Comparison of ENCODE assay signal across 38 mouse cellular contexts in the genomic region with DNA sequence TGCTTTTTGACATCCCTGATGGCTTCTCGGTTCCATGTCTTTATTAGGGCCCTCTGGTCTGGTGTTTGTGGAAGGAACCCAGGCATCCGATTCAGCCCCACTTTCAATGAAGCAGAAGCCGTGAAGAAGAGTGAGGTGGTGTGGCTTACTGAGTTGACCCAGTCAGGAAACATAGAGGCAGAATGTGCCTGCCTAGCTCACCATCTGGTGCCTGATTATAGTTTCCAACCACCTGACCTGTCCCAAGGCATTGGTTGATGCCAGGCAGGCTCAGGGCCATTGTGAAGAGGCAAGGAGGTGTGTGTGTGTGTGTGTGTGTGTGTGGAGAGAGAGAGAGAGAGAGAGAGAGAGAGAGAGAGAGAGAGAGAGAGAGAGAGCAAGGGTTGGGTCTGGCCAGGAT. TPM values are rescaled to one million over a fixed set of nuclear protein-coding genes. Genes with fewer than 3 reads are reported as not detected.
DNase-seq lines count a peak whose midpoint lies in the region; ATAC-seq and TF ChIP-seq lines count a peak whose summit lies in the region.
"Had no signal": no experiment of that assay in that cellular context is flagged by ENCODE, and none has a peak within 500 bp of the region (broad histone marks: within the 10 kb centered on the region; RNA-seq: fewer than 3 reads in every experiment).

No protein-coding gene starts in this region.

- no peak for TF ChIP-seq POLR2A in CH12.LX (IDR thresholded peaks at IDR 0.05; ENCODE audit: low read depth, low read length)

- H3K4me2 ChIP-seq in CH12.LX (ENCODE audit: insufficient read depth, low read depth, poor library complexity, severe bottlenecking) = no peak overlapping the region
- H3K4me2 ChIP-seq in forebrain, embryonic 11.5 days (ENCODE audit: low read depth, low read length, severe bottlenecking) = no peak overlapping the region
- H3K4me2 ChIP-seq: embryonic facial prominence, embryonic 13.5 days; heart, embryonic 13.5 days; hindbrain, embryonic 14.5 days; intestine, embryonic 15.5 days; limb, embryonic 12.5 days; lung, embryonic 15.5 days; midbrain, embryonic 12.5 days; neural tube, embryonic 15.5 days had no signal

- WGBS in forebrain, embryonic 11.5 days = 83% methylated on average over 3 of the region's 3 CpGs

- TF ChIP-seq EP300 in CH12.LX (IDR thresholded peaks at IDR 0.05; ENCODE audit: low read length) = no peak

- no peak for DNase-seq in CH12.LX (ENCODE audit: extremely low read depth)
- peak; percentile 78 for DNase-seq in brain, adult 2 months (ENCODE audit: low read depth, low spot score)
- DNase-seq in cerebellum, adult 18-20 months = peak; percentile 61 to 66
- DNase-seq in cerebellum, postnatal 10 days = peak; percentile 84 to 86
- no peak for DNase-seq in frontal cortex, postnatal 25 days (ENCODE audit: low spot score in 2 of 2)
- DNase-seq in forebrain, embryonic 11.5 days (ENCODE audit: low spot score) = no peak
- no peak for DNase-seq in gastrocnemius, adult 18-20 months (ENCODE audit: low spot score)
- DNase-seq: adrenal gland, adult 2 months; adrenal gland, postnatal 36 days; B cell, adult 2 months; gastrocnemius, postnatal 10 days; heart, postnatal 10 days; kidney, adult 8-10 months; layer of hippocampus, adult 9-11 months; lung, postnatal 36 days; retina, postnatal 1 day; right cerebral cortex, postnatal 14 days had no signal

- H3K27ac ChIP-seq in CH12.LX (ENCODE audit: insufficient read depth, low read depth) = no peak overlapping the region
- no peak overlapping the region for H3K27ac ChIP-seq in forebrain, embryonic 11.5 days (ENCODE audit: low read depth, low read length)
- H3K27ac ChIP-seq: embryonic facial prominence, embryonic 13.5 days; forebrain, embryonic 10.5 days; heart, embryonic 13.5 days; hindbrain, embryonic 14.5 days; intestine, embryonic 15.5 days; limb, embryonic 12.5 days; lung, embryonic 15.5 days; midbrain, embryonic 12.5 days; neural tube, embryonic 15.5 days had no signal

- peaks cover 0 to 12% of the 10 kb centered on the region in 2 experiments; a peak in 2 of 4 replicates for H3K4me1 ChIP-seq in CH12.LX (ENCODE audit: control insufficient read depth in 1 of 2, insufficient read depth in 2 of 2)
- no peaks in the 10 kb centered on the region for H3K4me1 ChIP-seq in forebrain, embryonic 11.5 days (replicated peaks; ENCODE audit: control insufficient read depth, insufficient read depth, low read length)
- H3K4me1 ChIP-seq: intestine, embryonic 15.5 days; limb, embryonic 12.5 days; midbrain, embryonic 12.5 days; neural tube, embryonic 15.5 days had no signal

- no peak overlapping the region for H3K9ac ChIP-seq in CH12.LX (ENCODE audit: insufficient read depth, low read depth)
- H3K9ac ChIP-seq in forebrain, embryonic 11.5 days (ENCODE audit: low read length) = no peak overlapping the region
- H3K9ac ChIP-seq: embryonic facial prominence, embryonic 13.5 days; heart, embryonic 13.5 days; hindbrain, embryonic 14.5 days; intestine, embryonic 15.5 days; limb, embryonic 12.5 days; lung, embryonic 15.5 days; midbrain, embryonic 12.5 days; neural tube, embryonic 15.5 days had no signal

- dilution Hi-C loops in CH12.LX (cut with MboI; ENCODE audit: extremely low pct_ligation_motif_present, extremely low pct_unique_long_range_greater_than_20kb, low sequenced_read_pairs) = no loop called here

- TF ChIP-seq CTCF in CH12.LX (conservative IDR thresholded peaks at IDR 0.05 in 1 of 2, IDR thresholded peaks at IDR 0.05 in 1 of 2; ENCODE audit: low read depth in 2 of 2, low read length in 2 of 2) = no peak

- H3K27me3 ChIP-seq in CH12.LX (replicated peaks) = peaks cover 5% of the 10 kb centered on the region
- no peaks in the 10 kb centered on the region for H3K27me3 ChIP-seq in forebrain, embryonic 11.5 days (ENCODE audit: control insufficient read depth, insufficient read depth, low read length)
- H3K27me3 ChIP-seq: embryonic facial prominence, embryonic 13.5 days; intestine, embryonic 15.5 days; limb, embryonic 12.5 days; lung, embryonic 15.5 days; neural tube, embryonic 15.5 days had no signal

- no peaks in the 10 kb centered on the region for H3K36me3 ChIP-seq in CH12.LX (replicated peaks in 1 of 2; ENCODE audit: control insufficient read depth in 1 of 2, insufficient read depth in 1 of 2, low read length in 1 of 2)
- H3K36me3 ChIP-seq in forebrain, embryonic 11.5 days (ENCODE audit: control insufficient read depth, insufficient read depth, low read length) = no peaks in the 10 kb centered on the region
- H3K36me3 ChIP-seq: embryonic facial prominence, embryonic 13.5 days; forebrain, embryonic 10.5 days; heart, embryonic 13.5 days; intestine, embryonic 15.5 days; limb, embryonic 12.5 days; lung, embryonic 15.5 days; midbrain, embryonic 12.5 days; neural tube, embryonic 15.5 days had no signal

- no peak for TF ChIP-seq RAD21 in CH12.LX (IDR thresholded peaks at IDR 0.05; ENCODE audit: low read depth, low read length)

- H3K79me2 ChIP-seq in CH12.LX (replicated peaks; ENCODE audit: control insufficient read depth, extremely low read depth, insufficient read depth, poor library complexity, severe bottlenecking) = no peaks in the 10 kb centered on the region

- no peak for ATAC-seq in forebrain, embryonic 11.5 days (replicated peaks; ENCODE audit: low FRiP score)
- ATAC-seq: activated CD4-positive, CD25-positive, alpha-beta regulatory T cell, adult 4 months; forebrain, embryonic 16.5 days; intestine, embryonic 15.5 days had no signal

- in situ Hi-C loops in CH12.LX (cut with MboI; ENCODE audit: low pct_ligation_motif_present, low pct_unique_long_range_greater_than_20kb, low sequenced_read_pairs) = loop anchor here (5.0 kb wide), 2 partner anchors 67 to 117 kb away; no protein-coding TSS in a partner anchor

- H3K9me3 ChIP-seq in CH12.LX (replicated peaks; ENCODE audit: low read length) = no peaks in the 10 kb centered on the region
- no peaks in the 10 kb centered on the region for H3K9me3 ChIP-seq in forebrain, embryonic 11.5 days (ENCODE audit: control insufficient read depth, low read length)
- H3K9me3 ChIP-seq: embryonic facial prominence, embryonic 13.5 days; forebrain, embryonic 10.5 days; heart, embryonic 13.5 days; intestine, embryonic 15.5 days; limb, embryonic 12.5 days; lung, embryonic 15.5 days; midbrain, embryonic 12.5 days; neural tube, embryonic 15.5 days had no signal

- H3K4me3 ChIP-seq in CH12.LX (replicated peaks in 1 of 3; ENCODE audit: low read depth in 2 of 3, low read length in 2 of 3, poor library complexity in 1 of 3) = no peak overlapping the region
- no peak overlapping the region for H3K4me3 ChIP-seq in forebrain, embryonic 11.5 days (ENCODE audit: low read depth, low read length)
- H3K4me3 ChIP-seq: embryonic facial prominence, embryonic 13.5 days; forebrain, embryonic 10.5 days; heart, embryonic 13.5 days; intestine, embryonic 15.5 days; limb, embryonic 12.5 days; lung, embryonic 15.5 days; midbrain, embryonic 12.5 days; neural tube, embryonic 15.5 days had no signal

TF ChIP-seq in CH12.LX, 34 proteins besides CTCF, POLR2A, EP300 and RAD21:
- TF ChIP-seq TBP (conservative IDR thresholded peaks at IDR 0.05; ENCODE audit: low read depth, low read length) (peak; percentile 81), ZC3H11A (IDR thresholded peaks at IDR 0.05; ENCODE audit: low read depth, low read length) (no peak), UBTF (IDR thresholded peaks at IDR 0.05; ENCODE audit: low read depth, low read length) (0 out of 2 replicates have a peak, but pooled peaks have one; percentile 63)

RNA-seq across cellular contexts. Expression of a gene that starts 23.8 kb away (rescaled TPM):
- total RNA-seq in CH12.LX (2012; rRNA removed) (not detected in 2 replicates), CH12.LX (2014; rRNA removed) (not detected in 2 replicates)
- not detected in 2 replicates for polyA plus RNA-seq in CH12.LX (2012; ENCODE audit: insufficient read length, low read depth)
- polyA plus RNA-seq in forebrain, embryonic 11.5 days (2014; fragmentation: Nextera tagmentation; extraction: Ambion mirVana) = 0.29 and 0.39 TPM in 2 replicates
- 1 to 10 TPM; 3.4 to 4.2 TPM for total RNA-seq in gastrocnemius, adult 18-20 months (2021)
- total RNA-seq: common myeloid progenitor, adult 5-6 weeks; heart, adult 8-10 months; hematopoietic stem cell, adult 5-6 weeks; liver, adult 2 months; megakaryocyte, adult 5-6 weeks had no signal
- polyA plus RNA-seq: embryonic facial prominence, embryonic 13.5 days; limb, embryonic 12.5 days; liver, adult 2 months; liver, embryonic 16.5 days had no signal

RNA-seq across cellular contexts. Expression of a gene that starts 33.4 kb away (rescaled TPM):
- total RNA-seq in CH12.LX (2012; rRNA removed) (not detected in 2 replicates), CH12.LX (2014; rRNA removed) (not detected in 2 replicates)
- polyA plus RNA-seq in CH12.LX (2012; ENCODE audit: insufficient read length, low read depth) = not detected in 2 replicates
- polyA plus RNA-seq in forebrain, embryonic 11.5 days (2014; fragmentation: Nextera tagmentation; extraction: Ambion mirVana) = 0.21 TPM in 1 of 2 replicates, not detected in the other
- not detected for total RNA-seq in gastrocnemius, adult 18-20 months (2021)
- total RNA-seq: common myeloid progenitor, adult 5-6 weeks; ES-E14; gastrocnemius, postnatal 10 days; heart, adult 8-10 months; heart, postnatal 10 days; hematopoietic stem cell, adult 5-6 weeks; liver, adult 2 months; megakaryocyte, adult 5-6 weeks had no signal
- polyA plus RNA-seq: activated CD4-positive, CD25-positive, alpha-beta regulatory T cell, adult 4 months; embryonic facial prominence, embryonic 13.5 days; heart, embryonic 13.5 days; intestine, embryonic 15.5 days; large intestine, adult 2 months; liver, adult 2 months; liver, embryonic 16.5 days; small intestine, adult 2 months; stomach, embryonic 14.5 days had no signal

RNA-seq across cellular contexts. Expression of a gene that starts 43.4 kb away (rescaled TPM):
- not detected in 2 replicates for total RNA-seq in CH12.LX (2012; rRNA removed)
- total RNA-seq in CH12.LX (2014; rRNA removed) = not detected in 2 replicates
- polyA plus RNA-seq in CH12.LX (2012; ENCODE audit: insufficient read length, low read depth) = not detected in 2 replicates
- polyA plus RNA-seq in forebrain, embryonic 11.5 days (2014; fragmentation: Nextera tagmentation; extraction: Ambion mirVana) = 5.3 and 6.9 TPM in 2 replicates
- 10 to 100 TPM; 13.0 to 22.9 TPM for total RNA-seq in gastrocnemius, adult 18-20 months (2021)
- total RNA-seq: megakaryocyte, adult 5-6 weeks had no signal

Comparison
In these comparisons a context has a peak if more than half of its experiments do, and no peak if none do; other contexts are left out.
1. DNase-seq: peak in brain, adult 2 months (single experiment), cerebellum, adult 18-20 months (2 of 2) and cerebellum, postnatal 10 days (2 of 2); none in CH12.LX (single experiment), frontal cortex, postnatal 25 days (0 of 2), forebrain, embryonic 11.5 days (single experiment) and gastrocnemius, adult 18-20 months (single experiment).
2. RNA of a gene that starts 23.8 kb away (total RNA-seq): 3.4 to 4.2 TPM in gastrocnemius, adult 18-20 months; not detected in CH12.LX; every median in the first group is over 4 times any median in the second.
3. RNA of a gene that starts 43.4 kb away (total RNA-seq): 13.0 to 22.9 TPM in gastrocnemius, adult 18-20 months; not detected in CH12.LX; every median in the first group is over 10 times any median in the second.